Mouse (Mus musculus) testis, adult 2 months (tissue): ENCODE measurements around the gene Cmtm7.
"Not testable (repeated sequence)": the region's sequence is repeated elsewhere in the genome, so short reads cannot be mapped to it uniquely, and the experiment has no call there.

Experiments used
- CTCF ChIP-seq: fragments of 200-500 bp; IDR thresholded peaks from 2 replicates; pipeline ENCODE4 v1.5.1; 2012; ENCODE audit warnings: low read depth, mild to moderate bottlenecking, inconsistent platforms, low read length, moderate library complexity; ENCODE audit not compliant: control insufficient read depth, insufficient read depth, insufficient replicate concordance
- POLR2A ChIP-seq: fragments of 200-500 bp; IDR thresholded peaks from 2 replicates; pipeline ENCODE4 v1.6.1; 2012; ENCODE audit warnings: low read depth, mild to moderate bottlenecking, inconsistent platforms, low read length, moderate library complexity; ENCODE audit not compliant: control insufficient read depth

GRCm38 (mm10) chr9:114728432-114728831 is 53.2 kb downstream of the Cmtm7 start:
- TF ChIP-seq CTCF, POLR2A: not testable (repeated sequence)
